Mouse (Mus musculus): ENCODE results near the gene Esrrb. TPM values are rescaled to one million over a fixed set of nuclear protein-coding genes. Genes with fewer than 3 reads are reported as not detected.
A peak's percentile ranks its signal among the peaks of the same experiment; 100 is the strongest.

The Esrrb gene
- total RNA-seq, 2 experiments from 2014 or later = 1.2 to 1.4 TPM

DNA sequence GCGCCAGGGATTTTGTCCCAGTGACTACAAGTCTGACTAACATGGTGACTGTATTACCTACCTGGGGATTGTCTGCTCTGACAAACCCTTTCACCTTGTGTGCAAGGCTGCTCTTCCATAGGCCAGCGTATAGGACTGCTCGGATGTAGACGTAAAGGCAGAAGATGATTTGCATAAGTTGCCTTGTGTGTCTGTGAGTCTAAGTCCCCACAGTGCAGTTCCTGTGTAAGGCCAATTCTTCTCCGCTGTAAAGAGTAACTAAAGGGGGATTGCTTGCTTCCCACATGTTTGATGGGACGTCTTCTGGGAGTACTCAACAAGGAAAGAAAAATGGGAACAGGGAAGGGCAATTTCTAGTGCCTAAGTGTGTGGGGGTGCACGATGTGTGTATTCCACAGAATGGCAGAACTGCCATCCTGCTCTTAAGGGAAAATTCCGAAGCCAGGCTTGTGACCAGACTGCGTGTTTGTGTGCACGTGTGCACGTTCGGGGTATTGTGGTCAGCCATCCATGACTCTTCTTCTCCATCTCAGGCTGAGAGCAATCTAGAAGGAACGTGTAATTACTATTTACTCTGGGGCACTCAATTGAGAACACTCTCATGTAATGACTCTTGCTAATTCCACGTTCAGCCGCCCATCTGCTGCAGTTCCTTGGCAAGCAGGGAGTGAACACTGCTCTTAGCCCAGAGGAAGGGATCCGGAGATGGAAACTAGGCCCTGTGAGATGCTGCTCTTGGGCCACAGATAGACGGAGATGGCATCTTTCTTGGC, 9.9 kb downstream of the Esrrb start:
- peak; percentile 9 to 18 for DNase-seq (ENCODE audit: low spot score in 2 of 2)
- Histone ChIP-seq H3K27ac (peak overlapping the region; percentile 5; the same call in 1 of the 2 replicates), H3K4me3 (no peak overlapping the region)
- TF ChIP-seq CTCF (conservative IDR thresholded peaks at IDR 0.05) = no peak

DNA sequence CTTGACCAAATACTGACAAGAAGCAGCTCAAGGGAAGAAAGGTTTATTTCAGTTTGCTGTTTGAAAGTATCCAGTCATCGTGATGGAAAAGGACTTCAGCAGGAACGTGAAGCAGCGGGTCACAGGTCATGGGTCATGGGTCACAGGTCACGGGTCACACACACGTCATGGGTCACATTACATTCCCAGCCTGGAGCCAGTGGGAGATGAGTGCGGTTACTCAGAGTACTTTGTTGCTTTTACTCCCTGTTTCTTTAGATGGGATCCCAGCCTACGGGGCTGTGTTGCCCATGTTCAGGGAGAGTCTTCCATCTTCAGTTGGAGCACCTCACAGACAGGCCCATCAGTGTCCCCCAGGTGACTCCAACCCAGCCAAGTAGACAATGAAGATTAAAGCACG, 13.4 kb downstream of the Esrrb start:
- no peak for TF ChIP-seq CTCF (conservative IDR thresholded peaks at IDR 0.05)
- DNase-seq (ENCODE audit: low spot score in 2 of 2) = no peak
- H3K4me3 ChIP-seq = no peak overlapping the region

DNA sequence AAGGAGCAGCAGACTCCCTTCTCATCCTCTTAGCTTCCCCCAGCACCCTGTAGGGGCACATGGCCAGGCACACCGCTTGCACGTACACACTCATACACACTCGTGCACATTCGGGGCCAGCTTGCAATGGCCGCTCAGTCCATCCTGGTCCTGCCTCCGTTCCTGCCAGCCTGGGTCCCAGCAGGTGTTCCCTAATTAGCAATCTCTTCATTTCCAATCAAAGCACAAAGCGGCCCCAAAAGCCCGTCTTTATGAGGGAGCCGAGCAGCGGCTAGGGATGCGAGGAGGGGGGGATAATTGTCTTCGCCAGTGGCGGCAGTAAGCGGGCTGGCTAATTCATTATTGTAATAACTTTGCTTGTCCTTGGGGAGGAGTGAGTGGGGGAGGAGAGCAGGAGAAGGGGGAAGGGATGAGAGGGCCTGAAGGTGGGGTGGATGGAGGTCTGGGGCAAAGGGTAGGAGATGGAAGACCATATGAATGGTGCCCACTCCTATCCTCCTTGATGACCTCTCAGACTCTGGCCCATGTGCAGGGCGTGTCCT, 18.8 kb downstream of the Esrrb start:
- H3K27ac ChIP-seq = no peak overlapping the region
- no peak for DNase-seq (ENCODE audit: low spot score in 2 of 2)
- H3K4me3 ChIP-seq = no peak overlapping the region
- no peak for TF ChIP-seq CTCF (conservative IDR thresholded peaks at IDR 0.05)

More for the DNA sequence above, 13.4 kb downstream of the Esrrb start:
- no peak overlapping the region for H3K27ac ChIP-seq

DNA sequence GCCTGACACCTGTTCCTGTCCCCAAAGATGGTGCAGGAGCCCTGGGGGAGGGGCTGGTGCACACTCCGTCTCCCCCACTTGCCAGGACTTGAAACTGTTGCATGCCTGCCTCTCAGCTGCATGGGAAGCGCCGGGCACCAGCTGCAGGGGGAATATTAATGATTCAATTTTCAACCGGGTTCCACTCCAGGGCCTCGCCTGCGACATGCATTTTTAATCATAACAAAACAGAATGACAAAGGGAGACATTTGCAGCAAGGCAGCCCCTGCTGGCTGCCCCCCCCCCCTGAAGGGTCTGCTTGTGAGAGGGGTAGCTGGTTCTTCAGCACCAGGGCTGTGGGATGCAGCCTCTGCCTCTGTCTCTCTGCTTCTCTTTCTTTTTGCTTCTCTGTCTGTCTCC, 22.9 kb downstream of the Esrrb start:
- TF ChIP-seq CTCF (conservative IDR thresholded peaks at IDR 0.05) = no peak
- DNase-seq (ENCODE audit: low spot score in 2 of 2) = no peak
- H3K27ac ChIP-seq = no peak overlapping the region
- no peak overlapping the region for H3K4me3 ChIP-seq

DNA sequence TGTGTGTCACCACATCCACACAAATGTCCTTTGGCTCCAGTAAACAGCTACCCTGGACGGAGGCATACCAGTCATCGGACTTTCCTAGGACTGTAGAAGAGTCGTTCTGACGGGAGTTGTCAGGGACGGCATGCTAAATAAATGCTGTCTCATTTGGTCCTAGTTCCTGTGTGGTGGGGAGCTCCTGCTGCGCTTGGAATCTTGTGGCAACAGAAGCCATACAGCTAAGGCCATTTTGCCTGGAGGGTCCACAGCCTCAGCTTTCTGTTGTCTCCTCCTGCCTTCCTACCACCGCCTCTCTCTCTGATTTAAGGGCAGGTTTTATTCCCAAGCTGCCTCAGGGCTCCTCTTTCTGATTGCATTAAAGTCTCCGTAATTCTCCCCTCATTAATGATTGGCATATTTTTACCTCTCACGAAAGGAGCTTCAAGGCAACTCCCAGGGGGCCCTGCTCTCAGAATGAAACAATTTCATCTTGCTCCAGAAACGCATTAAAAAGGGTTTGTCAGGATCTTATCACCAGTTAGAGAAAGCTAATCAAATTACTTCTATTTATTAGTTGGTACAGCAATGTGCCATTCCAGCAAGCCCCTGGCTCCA, 26.9 kb downstream of the Esrrb start:
- Histone ChIP-seq H3K4me3 (no peak overlapping the region), H3K27ac (no peak overlapping the region)
- DNase-seq (ENCODE audit: low spot score in 2 of 2) = no peak
- TF ChIP-seq CTCF (conservative IDR thresholded peaks at IDR 0.05) = no peak

DNA sequence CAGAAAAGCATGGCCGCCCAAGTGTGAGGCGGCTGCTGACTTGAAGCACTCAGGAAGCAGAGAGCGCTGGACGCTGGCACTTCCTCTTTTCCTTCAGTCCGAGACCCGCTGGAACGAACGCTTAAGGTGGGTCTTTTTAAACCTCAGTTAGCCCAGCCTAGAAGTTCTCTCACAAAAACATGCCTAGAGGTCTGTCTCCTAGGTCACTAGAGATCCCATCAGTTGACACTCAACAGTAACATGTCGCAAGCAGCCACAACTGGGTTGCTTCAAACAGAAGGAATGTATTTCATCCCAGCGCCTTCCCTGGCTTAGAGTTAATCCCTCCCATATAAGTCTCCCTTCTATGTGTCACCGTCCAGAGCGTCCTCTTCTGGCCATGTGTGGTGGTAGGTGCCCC, 33.9 kb downstream of the Esrrb start:
- H3K27ac ChIP-seq = no peak overlapping the region
- no peak overlapping the region for H3K4me3 ChIP-seq
- no peak for TF ChIP-seq CTCF (conservative IDR thresholded peaks at IDR 0.05)
- no peak for DNase-seq (ENCODE audit: low spot score in 2 of 2)

DNA sequence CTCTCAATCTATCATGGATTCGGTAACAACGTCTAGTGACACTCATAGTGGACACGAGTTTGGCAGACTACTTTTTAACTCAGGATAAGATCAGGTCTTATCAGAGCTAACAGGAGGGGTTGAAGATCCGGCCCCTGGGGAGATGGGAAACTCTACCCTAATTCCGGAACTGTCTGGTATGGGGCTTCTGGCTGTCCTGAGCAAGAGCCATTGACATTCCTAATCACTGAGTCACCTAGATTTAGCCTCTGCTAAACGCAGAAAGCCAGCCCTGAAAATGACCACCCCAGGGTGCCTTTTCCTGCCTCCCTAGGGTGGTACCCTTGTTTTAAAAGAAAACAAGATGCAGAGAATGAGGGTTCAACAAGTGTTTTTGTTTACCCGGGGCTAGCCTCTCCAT, 34.4 kb downstream of the Esrrb start:
- no peak for TF ChIP-seq CTCF (conservative IDR thresholded peaks at IDR 0.05)
- DNase-seq (ENCODE audit: low spot score in 2 of 2) = no peak
- Histone ChIP-seq H3K27ac (no peak overlapping the region), H3K4me3 (no peak overlapping the region)

DNA sequence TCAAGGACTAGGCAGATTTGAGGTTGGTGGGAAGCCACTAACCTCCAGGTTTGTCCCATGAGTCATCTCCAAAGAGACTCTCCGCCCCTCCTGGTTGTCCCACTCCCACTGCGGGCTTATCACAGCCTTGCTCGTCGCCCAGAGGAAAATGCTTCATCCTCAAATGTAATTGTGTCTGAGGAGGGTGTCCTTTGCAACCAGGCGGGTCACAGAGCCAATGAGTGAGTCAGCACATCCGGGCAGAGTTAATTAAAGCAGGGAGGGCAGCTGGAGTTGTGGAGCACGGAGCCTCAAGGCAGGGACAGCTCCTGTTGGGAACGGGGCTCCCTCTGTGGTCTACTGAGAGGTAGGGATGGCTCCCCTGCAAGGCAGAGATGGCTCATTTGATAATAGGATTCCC, 37.8 kb downstream of the Esrrb start:
- DNase-seq (ENCODE audit: low spot score in 2 of 2) = no peak
- TF ChIP-seq CTCF (conservative IDR thresholded peaks at IDR 0.05) = no peak
- H3K4me3 ChIP-seq = no peak overlapping the region

DNA sequence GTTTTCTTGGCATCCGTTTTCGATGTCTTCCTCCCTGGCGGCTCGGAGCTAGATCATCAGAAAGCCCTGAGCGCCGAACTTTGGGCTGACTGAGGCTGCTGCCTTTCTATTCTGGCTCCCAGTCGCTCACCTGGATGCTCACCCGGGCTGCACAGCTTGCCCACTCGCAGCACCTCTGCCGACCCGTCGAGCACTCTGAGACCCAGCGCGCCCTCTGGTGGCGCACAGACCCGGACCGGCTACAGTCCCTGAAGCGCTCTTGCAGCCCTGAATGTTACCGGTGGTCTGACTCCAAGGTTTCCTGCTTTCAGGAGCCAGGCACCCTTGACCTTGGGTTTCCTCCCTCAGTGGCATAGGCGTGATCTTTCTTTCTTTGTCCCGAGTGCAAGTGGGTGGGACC, 41.8 kb downstream of the Esrrb start:
- peak; percentile 95 for TF ChIP-seq CTCF (conservative IDR thresholded peaks at IDR 0.05)
- Histone ChIP-seq H3K4me3 (peak overlapping the region; percentile 44), H3K27ac (no peak overlapping the region)
- DNase-seq (ENCODE audit: low spot score in 2 of 2) = peak; percentile 20 to 76

More for the DNA sequence above, 37.8 kb downstream of the Esrrb start:
- no peak overlapping the region for H3K27ac ChIP-seq

DNA sequence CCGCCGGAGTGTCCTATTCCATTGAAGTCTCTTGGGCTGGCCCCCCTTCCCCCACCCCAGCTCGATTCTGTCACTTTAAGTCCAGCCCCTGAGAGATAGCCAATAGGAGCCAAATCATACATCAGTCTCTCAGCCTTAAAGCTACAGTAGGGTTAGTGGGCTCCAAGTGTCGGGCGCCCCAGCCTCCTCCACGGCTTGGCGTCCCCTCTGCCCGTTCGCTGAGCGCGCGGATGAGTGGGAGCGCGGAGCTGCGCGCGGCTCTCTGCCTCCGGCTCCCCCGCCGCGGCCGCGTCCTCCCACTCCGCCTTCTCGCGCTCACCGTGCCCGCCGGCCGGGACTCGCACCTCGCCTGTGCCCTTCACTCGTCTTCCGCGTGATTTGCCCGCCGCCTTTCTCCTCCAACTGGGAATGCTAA, 60.6 kb downstream of the Esrrb start:
- Histone ChIP-seq H3K4me3 (peak overlapping the region; percentile 72), H3K27ac (0 out of 2 replicates have a peak overlapping the region, but pooled peaks have one; percentile 32)
- no peak for TF ChIP-seq CTCF (conservative IDR thresholded peaks at IDR 0.05)
- peak; percentile 36 to 41 for DNase-seq (ENCODE audit: low spot score in 2 of 2)

DNA sequence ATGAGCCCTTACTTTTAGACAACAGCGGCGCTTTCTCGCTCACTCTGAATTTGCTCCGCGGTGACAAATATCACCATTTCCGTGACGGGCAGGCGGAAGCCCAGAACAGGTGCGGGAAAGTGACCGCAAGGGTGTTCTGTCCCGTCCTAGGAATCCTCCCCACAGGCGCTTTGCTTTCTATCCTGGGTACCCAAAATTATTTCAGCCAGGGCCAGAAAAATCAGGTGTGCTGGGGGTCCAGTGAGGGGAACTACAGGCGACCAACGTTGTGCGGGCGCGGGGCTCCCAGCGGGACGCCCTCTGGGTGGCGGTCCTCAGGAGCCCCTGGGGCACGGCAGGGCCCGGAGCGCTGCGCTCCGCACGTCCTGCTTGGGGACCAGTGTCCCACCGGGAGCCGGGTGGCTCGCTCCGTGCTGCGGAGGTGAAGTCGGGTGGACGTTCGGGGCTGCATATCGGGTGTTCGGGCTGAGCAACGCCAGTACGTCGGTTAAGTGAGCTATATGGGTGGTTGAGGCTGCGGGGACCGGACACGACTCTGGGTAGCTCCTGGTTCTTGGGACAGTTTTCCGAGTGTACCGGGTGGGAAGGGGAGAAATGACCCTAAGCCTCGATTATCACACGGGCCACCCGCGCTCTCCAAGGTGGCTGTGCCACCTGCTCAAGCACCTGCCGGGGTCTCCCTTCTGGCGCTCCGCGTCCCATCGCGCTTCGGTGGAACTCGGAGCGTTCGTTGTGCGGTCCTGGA, 61.4 kb downstream of the Esrrb start:
- peak overlapping the region; percentile 72 for H3K4me3 ChIP-seq
- no peak for TF ChIP-seq CTCF (conservative IDR thresholded peaks at IDR 0.05)
- H3K27ac ChIP-seq = no peak overlapping the region
- DNase-seq (ENCODE audit: low spot score in 2 of 2) = no peak

DNA sequence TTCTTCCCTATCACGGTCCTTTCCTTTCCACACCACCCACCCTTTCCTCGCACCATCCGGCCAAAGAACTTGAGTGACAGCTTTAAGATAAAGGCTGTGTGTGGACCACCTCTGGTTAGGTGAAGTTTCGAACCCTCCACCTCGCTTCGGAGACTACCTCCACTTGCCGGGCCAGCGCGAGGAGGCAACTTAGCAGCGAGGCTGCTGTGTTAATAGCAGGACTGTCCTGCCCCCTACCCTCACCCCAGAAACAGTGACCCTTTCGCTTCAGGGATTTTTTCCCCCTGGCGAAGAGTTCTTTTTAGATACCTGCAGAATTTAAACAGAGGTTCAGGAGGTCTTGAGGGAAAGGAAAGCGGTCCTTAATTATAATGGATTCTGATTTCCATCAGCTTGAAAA, 62.2 kb downstream of the Esrrb start:
- no peak for TF ChIP-seq CTCF (conservative IDR thresholded peaks at IDR 0.05)
- no peak for DNase-seq (ENCODE audit: low spot score in 2 of 2)
- H3K27ac ChIP-seq = no peak overlapping the region
- no peak overlapping the region for H3K4me3 ChIP-seq

DNA sequence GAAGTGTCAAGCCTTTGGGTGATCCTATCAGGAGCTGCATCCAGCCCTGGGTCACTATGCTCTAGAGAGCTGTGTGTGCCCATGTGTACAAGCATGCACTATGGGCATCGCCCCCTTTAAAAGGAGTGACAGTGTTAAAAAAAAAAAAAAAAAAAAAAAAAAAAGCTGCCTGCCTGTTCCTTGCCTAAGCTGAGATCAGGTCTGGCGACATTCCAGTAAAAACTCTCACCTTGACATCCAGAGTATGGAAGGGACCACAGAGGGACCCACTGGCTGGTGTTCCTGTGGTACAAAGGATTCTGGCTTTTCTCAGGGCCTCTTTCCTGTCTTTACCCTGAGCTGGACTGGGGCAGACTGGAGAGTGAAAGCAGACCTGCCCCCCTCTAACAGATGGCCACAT, 66.7 kb downstream of the Esrrb start:
- no peak for DNase-seq (ENCODE audit: low spot score in 2 of 2)
- TF ChIP-seq CTCF (conservative IDR thresholded peaks at IDR 0.05) = no peak
- no peak overlapping the region for H3K4me3 ChIP-seq
- H3K27ac ChIP-seq = no peak overlapping the region

All from layer of hippocampus, adult 2 months (tissue).